26 mouse cellular contexts compared by ENCODE assay signal in the genomic region with DNA sequence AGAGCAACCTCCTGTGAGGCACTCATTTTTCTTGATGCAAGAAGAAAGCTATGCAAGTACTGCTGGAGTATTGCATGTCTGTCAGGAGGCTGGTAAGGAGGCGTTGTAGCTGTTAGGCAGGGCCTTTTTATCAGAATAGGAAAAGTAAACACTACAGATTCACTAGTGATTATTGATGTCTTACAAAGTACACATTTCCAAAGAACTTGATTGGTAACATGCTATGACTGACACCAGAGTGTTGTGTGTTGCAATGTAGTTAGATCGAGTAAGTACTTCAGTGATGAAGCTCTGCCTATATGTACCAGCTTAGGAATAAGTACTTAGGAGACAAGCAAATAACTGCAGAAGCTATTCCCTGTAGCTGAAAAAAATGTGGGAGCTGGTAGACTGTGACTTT. TPM values are rescaled to one million over a fixed set of nuclear protein-coding genes. Genes with fewer than 3 reads are reported as not detected.
"Had no signal": no experiment of that assay in that cellular context is flagged by ENCODE, and none has a peak within 500 bp of the region (broad histone marks: within the 10 kb centered on the region; RNA-seq: fewer than 3 reads in every experiment).

No protein-coding gene starts in this region.

- H3K9ac ChIP-seq: limb, embryonic 15.5 days; liver, embryonic 13.5 days; liver, embryonic 15.5 days; lung, embryonic 15.5 days; midbrain, embryonic 12.5 days; neural tube, embryonic 13.5 days; neural tube, embryonic 15.5 days had no signal

- DNase-seq: liver, embryonic 13.5 days; midbrain, embryonic 14.5 days; retina, postnatal 1 day; right cerebral cortex, adult 18-20 months; right cerebral cortex, postnatal 25 days; right cerebral cortex, postnatal 4 days; spleen, adult 18-20 months; thymus, adult 18-20 months; thymus, postnatal 14 days; thymus, postnatal 36 days had no signal

- H3K4me1 ChIP-seq: limb, embryonic 15.5 days; liver, embryonic 13.5 days; liver, embryonic 15.5 days; lung, embryonic 15.5 days; midbrain, embryonic 10.5 days; midbrain, embryonic 12.5 days; neural tube, embryonic 13.5 days; neural tube, embryonic 15.5 days had no signal

- ATAC-seq: midbrain, embryonic 16.5 days had no signal

- H3K36me3 ChIP-seq: limb, embryonic 15.5 days; liver, embryonic 13.5 days; liver, embryonic 15.5 days; lung, embryonic 15.5 days; midbrain, embryonic 10.5 days; midbrain, embryonic 12.5 days; neural tube, embryonic 13.5 days; neural tube, embryonic 15.5 days had no signal

- H3K27ac ChIP-seq: limb, embryonic 15.5 days; liver, embryonic 13.5 days; liver, embryonic 15.5 days; lung, embryonic 15.5 days; midbrain, embryonic 10.5 days; midbrain, embryonic 12.5 days; neural tube, embryonic 13.5 days; neural tube, embryonic 15.5 days had no signal

- H3K4me3 ChIP-seq: limb, embryonic 15.5 days; liver, embryonic 13.5 days; liver, embryonic 15.5 days; lung, embryonic 15.5 days; midbrain, embryonic 10.5 days; midbrain, embryonic 12.5 days; myocyte; neural tube, embryonic 13.5 days; neural tube, embryonic 15.5 days had no signal

- H3K9me3 ChIP-seq: limb, embryonic 15.5 days; liver, embryonic 13.5 days; liver, embryonic 15.5 days; lung, embryonic 15.5 days; midbrain, embryonic 10.5 days; midbrain, embryonic 12.5 days; neural tube, embryonic 13.5 days; neural tube, embryonic 15.5 days had no signal

- H3K4me2 ChIP-seq: limb, embryonic 15.5 days; liver, embryonic 11.5 days; liver, embryonic 13.5 days; liver, embryonic 15.5 days; lung, embryonic 15.5 days; midbrain, embryonic 12.5 days; neural tube, embryonic 13.5 days; neural tube, embryonic 15.5 days had no signal

- H3K27me3 ChIP-seq: limb, embryonic 15.5 days; liver, embryonic 13.5 days; liver, embryonic 15.5 days; lung, embryonic 15.5 days; midbrain, embryonic 12.5 days; neural tube, embryonic 13.5 days; neural tube, embryonic 15.5 days had no signal

RNA-seq across cellular contexts. Expression of a gene that starts 38.4 kb away (rescaled TPM):
- total RNA-seq: megakaryocyte-erythroid progenitor cell, adult 5-6 weeks had no signal
- polyA plus RNA-seq: liver, embryonic 11.5 days; liver, embryonic 13.5 days; midbrain, embryonic 10.5 days; midbrain, embryonic 12.5 days; midbrain, embryonic 14.5 days; midbrain, embryonic 16.5 days; myocyte; neural tube, embryonic 11.5 days; neural tube, embryonic 13.5 days; neural tube, embryonic 15.5 days; small intestine, adult 2 months; stomach, embryonic 14.5 days; stomach, embryonic 16.5 days had no signal

RNA-seq across cellular contexts. Expression of a gene that starts 42.0 kb away (rescaled TPM):
- total RNA-seq: megakaryocyte, adult 5-6 weeks; megakaryocyte-erythroid progenitor cell, adult 5-6 weeks had no signal
- polyA plus RNA-seq: limb, embryonic 15.5 days; liver, embryonic 11.5 days; liver, embryonic 13.5 days; liver, embryonic 15.5 days; myocyte; neural tube, embryonic 11.5 days; stomach, embryonic 14.5 days had no signal

RNA-seq across cellular contexts. Expression of a gene that starts 56.5 kb away (rescaled TPM):
- total RNA-seq: megakaryocyte, adult 5-6 weeks; megakaryocyte-erythroid progenitor cell, adult 5-6 weeks had no signal
- polyA plus RNA-seq: limb, embryonic 15.5 days; liver, embryonic 11.5 days; liver, embryonic 13.5 days; liver, embryonic 15.5 days; myocyte; neural tube, embryonic 11.5 days; small intestine, adult 2 months; stomach, embryonic 16.5 days had no signal
